Mouse (Mus musculus) MEL (cell line): ENCODE results near the gene Dytn. TPM values are rescaled to one million over a fixed set of nuclear protein-coding genes. Genes with fewer than 3 reads are reported as not detected.
A peak's percentile ranks its signal among the peaks of the same experiment; 100 is the strongest.

Experiments used
- DNase-seq: peaks from one replicate; pipeline ENCODE4 v3.0.0; 2011; ENCODE audit warnings: low read depth, low spot score
- H3K27ac ChIP-seq: 2 replicates; pipeline ENCODE4 v1.5.1; 2012; ENCODE audit warnings: low read depth, mild to moderate bottlenecking, control low read depth, low read length, moderate library complexity; ENCODE audit not compliant: control insufficient read depth
- H3K27me3 ChIP-seq, 2 experiments: fragments of 150-350 bp in 1 of 2; sonication (generic) in 1 of 2; 2 replicates each; pipeline ENCODE4 v1.6.1; 2012; ENCODE audit warnings: low read length in 2 of 2, mild to moderate bottlenecking in 2 of 2, improper control_type of control experiment in 1 of 2, moderate library complexity in 1 of 2; ENCODE audit not compliant: insufficient read depth in 2 of 2, control insufficient read depth in 1 of 2
- H3K36me3 ChIP-seq, 2 experiments: 2 replicates each; pipeline ENCODE4 v1.6.1; 2012 to 2014; ENCODE audit warnings: low read length in 2 of 2, improper control_type of control experiment in 1 of 2, inconsistent platforms in 1 of 2, mild to moderate bottlenecking in 1 of 2; ENCODE audit not compliant: insufficient read depth in 2 of 2, control insufficient read depth in 1 of 2
- H3K4me1 ChIP-seq, 2 experiments: fragments of 150-350 bp in 1 of 2; sonication (generic) in 1 of 2; 2 replicates each; pipeline ENCODE4 v1.6.1; 2012; ENCODE audit warnings: low read length in 2 of 2, improper control_type of control experiment in 1 of 2, mild to moderate bottlenecking in 1 of 2; ENCODE audit not compliant: insufficient read depth in 2 of 2, control insufficient read depth in 1 of 2
- H3K4me3 ChIP-seq, 2 experiments: fragments of 150-350 bp in 1 of 2; sonication (generic) in 1 of 2; 2 replicates each; pipeline ENCODE4 v1.5.1; 2012; ENCODE audit warnings: low read depth in 2 of 2, low read length in 2 of 2, mild to moderate bottlenecking in 2 of 2, moderate library complexity in 2 of 2, control low read depth in 1 of 2, improper control_type of control experiment in 1 of 2; ENCODE audit not compliant: control insufficient read depth in 1 of 2, insufficient read depth in 1 of 2
- H3K79me2 ChIP-seq: 2 replicates; pipeline ENCODE4 v1.6.1; 2012; ENCODE audit warnings: mild to moderate bottlenecking, low read length, moderate library complexity; ENCODE audit not compliant: control insufficient read depth, poor library complexity, insufficient read depth
- H3K9ac ChIP-seq: 2 replicates; pipeline ENCODE4 v1.6.1; 2012; ENCODE audit warnings: low read depth, mild to moderate bottlenecking, control low read depth, low read length, moderate library complexity; ENCODE audit not compliant: control insufficient read depth, poor library complexity, severe bottlenecking
- H3K9me3 ChIP-seq: fragments of 150-350 bp; sonication (generic); replicated peaks from 2 replicates; pipeline ENCODE4 v1.6.1; 2012; ENCODE audit warnings: mild to moderate bottlenecking, low read length, improper control_type of control experiment, moderate library complexity; ENCODE audit not compliant: insufficient read depth
- CHD1 ChIP-seq: IDR thresholded peaks from 2 replicates; pipeline ENCODE4 v1.6.1; 2012; ENCODE audit warnings: low read depth, mild to moderate bottlenecking, inconsistent platforms, low read length, improper control_type of control experiment
- CTCF ChIP-seq, 3 experiments: IDR thresholded peaks in 2 of 3; conservative IDR thresholded peaks in 1 of 3; 2 replicates each; pipeline ENCODE4 v1.5.1; 2011 to 2012; ENCODE audit warnings: low read length in 3 of 3, low read depth in 2 of 3, mild to moderate bottlenecking in 2 of 3, improper control_type of control experiment in 1 of 3, inconsistent platforms in 1 of 3, mixed read lengths in 1 of 3, moderate library complexity in 1 of 3; ENCODE audit not compliant: control insufficient read depth in 1 of 3, insufficient read depth in 1 of 3, poor library complexity in 1 of 3, severe bottlenecking in 1 of 3
- E2F4 ChIP-seq: IDR thresholded peaks from 2 replicates; pipeline ENCODE4 v1.6.1; 2011; ENCODE audit warnings: low read depth, low read length, improper control_type of control experiment, borderline replicate concordance
- EP300 ChIP-seq, 2 experiments: IDR thresholded peaks; 2 replicates each; pipeline ENCODE4 v1.6.1; 2011; ENCODE audit warnings: improper control_type of control experiment in 2 of 2, low read length in 2 of 2, low read depth in 1 of 2, mild to moderate bottlenecking in 1 of 2
- GABPA ChIP-seq: IDR thresholded peaks from 2 replicates; pipeline ENCODE4 v1.6.1; 2012; ENCODE audit warnings: low read depth, mild to moderate bottlenecking, inconsistent platforms, low read length, improper control_type of control experiment, moderate library complexity
- HCFC1 ChIP-seq: IDR thresholded peaks from 2 replicates; pipeline ENCODE4 v1.6.1; 2012; ENCODE audit warnings: low read depth, mild to moderate bottlenecking, inconsistent platforms, low read length, improper control_type of control experiment, moderate library complexity
- JUND ChIP-seq: IDR thresholded peaks from 2 replicates; pipeline ENCODE4 v1.6.1; 2011; ENCODE audit warnings: low read depth, mild to moderate bottlenecking, improper control_type of control experiment, low read length
- KAT2A ChIP-seq: conservative IDR thresholded peaks from 2 replicates; pipeline ENCODE4 v1.6.1; 2012; ENCODE audit warnings: low read depth, low read length, improper control_type of control experiment, inconsistent platforms
- MAX ChIP-seq: IDR thresholded peaks from 2 replicates; pipeline ENCODE4 v1.6.1; 2011; ENCODE audit warnings: low read length, improper control_type of control experiment
- MXI1 ChIP-seq: IDR thresholded peaks from 2 replicates; pipeline ENCODE4 v1.6.1; 2011; ENCODE audit warnings: mild to moderate bottlenecking, low read depth, low read length, improper control_type of control experiment
- MYC ChIP-seq: IDR thresholded peaks from 2 replicates; pipeline ENCODE4 v1.6.1; 2011; ENCODE audit warnings: low read depth, mild to moderate bottlenecking, low read length, improper control_type of control experiment, moderate library complexity
- POLR2A ChIP-seq, 2 experiments: IDR thresholded peaks; 2 replicates each; pipeline ENCODE4 v1.6.1; 2011 to 2012; ENCODE audit warnings: low read length in 2 of 2, mild to moderate bottlenecking in 2 of 2, control low read depth in 1 of 2, improper control_type of control experiment in 1 of 2, low read depth in 1 of 2, moderate library complexity in 1 of 2; ENCODE audit not compliant: control insufficient read depth in 1 of 2, insufficient read depth in 1 of 2, poor library complexity in 1 of 2
- POLR2AphosphoS2 ChIP-seq: IDR thresholded peaks from 2 replicates; pipeline ENCODE4 v1.6.1; 2011; ENCODE audit warnings: low read length, improper control_type of control experiment
- RAD21 ChIP-seq: IDR thresholded peaks from 2 replicates; pipeline ENCODE4 v1.6.1; 2011; ENCODE audit warnings: mild to moderate bottlenecking, low read depth, low read length, improper control_type of control experiment
- SMC3 ChIP-seq: IDR thresholded peaks from 2 replicates; pipeline ENCODE4 v1.6.1; 2011; ENCODE audit warnings: low read depth, low read length, improper control_type of control experiment
- ZC3H11A ChIP-seq: IDR thresholded peaks from 2 replicates; pipeline ENCODE4 v1.6.1; 2012; ENCODE audit warnings: low read depth, mild to moderate bottlenecking, inconsistent platforms, low read length, improper control_type of control experiment
- ZKSCAN1 ChIP-seq: IDR thresholded peaks from 2 replicates; pipeline ENCODE4 v1.6.1; 2012; ENCODE audit warnings: low read depth, mild to moderate bottlenecking, inconsistent platforms, low read length, improper control_type of control experiment, moderate library complexity
- ZMIZ1 ChIP-seq: IDR thresholded peaks from 2 replicates; pipeline ENCODE4 v1.6.1; 2012; ENCODE audit warnings: low read depth, mild to moderate bottlenecking, inconsistent platforms, low read length, improper control_type of control experiment, moderate library complexity
- ZNF384 ChIP-seq: IDR thresholded peaks from 2 replicates; pipeline ENCODE4 v1.6.1; 2012; ENCODE audit warnings: low read depth, mild to moderate bottlenecking, inconsistent platforms, low read length, improper control_type of control experiment
- polyA plus RNA-seq, 2 experiments: library from polyadenylated mRNA; stranded (reverse) in 1 of 2; unstranded in 1 of 2; fragments of >175 nt in 1 of 2; fragments of >200 nt in 1 of 2; gene quantifications; 2 replicates each; pipeline versions ENCODE4 v1.2.1 to v1.2.4; 2012; ENCODE audit warnings: low replicate concordance in 2 of 2, low read depth in 1 of 2; ENCODE audit not compliant: insufficient read length in 2 of 2, insufficient read depth in 1 of 2, missing spikeins in 1 of 2
- total RNA-seq: library from RNA; depleted of rRNA; stranded (reverse); fragments of 300-350 nt; gene quantifications from 2 replicates; pipeline ENCODE4 v1.2.3, GENCODE M21; 2012

Dytn gene
- total and polyA plus RNA-seq, 3 experiments: not detected

DNA sequence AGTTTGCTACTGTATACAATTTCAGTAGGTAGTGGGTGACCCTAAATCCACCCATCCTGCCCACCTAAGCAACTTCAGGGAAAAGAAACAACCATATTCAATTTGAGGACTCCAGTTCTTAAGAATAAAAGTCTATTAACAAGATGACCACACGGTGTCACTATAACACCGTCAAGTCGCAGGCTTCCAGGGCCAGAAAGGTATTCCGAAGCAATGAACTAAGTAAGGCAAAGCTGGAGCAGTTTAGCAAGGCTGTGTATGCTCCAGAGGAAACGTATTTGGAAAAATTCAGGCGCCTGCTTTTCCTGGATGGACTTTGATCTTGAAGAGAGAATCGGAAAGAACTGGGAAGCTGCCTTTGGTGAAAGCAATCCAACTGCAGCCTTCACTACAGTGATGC, 27.1 kb downstream of the Dytn start:
- Histone ChIP-seq H3K4me3 (no peak overlapping the region), H3K9ac (no peak overlapping the region), H3K27ac (no peak overlapping the region), H3K79me2 (no peaks in the 10 kb centered on the region), H3K27me3 (no peaks in the 10 kb centered on the region), H3K36me3 (no peaks in the 10 kb centered on the region)
- DNase-seq: peak; percentile 75
- TF ChIP-seq POLR2A (IDR thresholded peaks at IDR 0.05; ENCODE audit: control insufficient read depth in 1 of 2, insufficient read depth in 1 of 2, low read depth in 1 of 2, low read length in 2 of 2, poor library complexity in 1 of 2) (no peak), SMC3 (peak; percentile 79), KAT2A (no peak), ZNF384 (no peak), MXI1 (no peak), EP300 (IDR thresholded peaks at IDR 0.05; ENCODE audit: low read depth in 1 of 2, low read length in 2 of 2) (no peak), ZMIZ1 (no peak), ZC3H11A (peak; percentile 67), E2F4 (no peak), ZKSCAN1 (no peak), CTCF (IDR thresholded peaks at IDR 0.05 in 2 of 3, conservative IDR thresholded peaks at IDR 0.05 in 1 of 3; ENCODE audit: control insufficient read depth in 1 of 3, insufficient read depth in 1 of 3, low read depth in 2 of 3, low read length in 3 of 3, poor library complexity in 1 of 3, severe bottlenecking in 1 of 3) (peak; percentile 35 to 73 (median 49)), MYC (no peak), RAD21 (peak; percentile 87), JUND (no peak), CHD1 (no peak), HCFC1 (no peak)
- TF ChIP-seq, all 39 proteins: peak for 4
- H3K4me1 ChIP-seq: no peaks in the 10 kb centered on the region
- H3K9me3 ChIP-seq: no peaks in the 10 kb centered on the region

GRCm38 (mm10) chr1:63658016-63658415, 28.7 kb downstream of the Dytn start:
- peak; percentile 79 for DNase-seq
- Histone ChIP-seq H3K9me3 (no peaks in the 10 kb centered on the region), H3K27me3 (no peaks in the 10 kb centered on the region), H3K36me3 (no peaks in the 10 kb centered on the region), H3K4me1 (no peaks in the 10 kb centered on the region), H3K9ac (no peak overlapping the region), H3K27ac (no peak overlapping the region), H3K4me3 (no peak overlapping the region), H3K79me2 (no peaks in the 10 kb centered on the region)
- TF ChIP-seq GABPA (no peak), POLR2AphosphoS2 (no peak), SMC3 (peak; percentile 60), CTCF (IDR thresholded peaks at IDR 0.05 in 2 of 3, conservative IDR thresholded peaks at IDR 0.05 in 1 of 3; ENCODE audit: control insufficient read depth in 1 of 3, insufficient read depth in 1 of 3, low read depth in 2 of 3, low read length in 3 of 3, poor library complexity in 1 of 3, severe bottlenecking in 1 of 3) (peak; percentile 60 to 85 (median 81)), ZC3H11A (peak; percentile 36; the same call in 1 of the 2 replicates), RAD21 (peak; percentile 64), MAX (no peak)
